8 mouse cellular contexts compared by ENCODE assay signal in the genomic region with DNA sequence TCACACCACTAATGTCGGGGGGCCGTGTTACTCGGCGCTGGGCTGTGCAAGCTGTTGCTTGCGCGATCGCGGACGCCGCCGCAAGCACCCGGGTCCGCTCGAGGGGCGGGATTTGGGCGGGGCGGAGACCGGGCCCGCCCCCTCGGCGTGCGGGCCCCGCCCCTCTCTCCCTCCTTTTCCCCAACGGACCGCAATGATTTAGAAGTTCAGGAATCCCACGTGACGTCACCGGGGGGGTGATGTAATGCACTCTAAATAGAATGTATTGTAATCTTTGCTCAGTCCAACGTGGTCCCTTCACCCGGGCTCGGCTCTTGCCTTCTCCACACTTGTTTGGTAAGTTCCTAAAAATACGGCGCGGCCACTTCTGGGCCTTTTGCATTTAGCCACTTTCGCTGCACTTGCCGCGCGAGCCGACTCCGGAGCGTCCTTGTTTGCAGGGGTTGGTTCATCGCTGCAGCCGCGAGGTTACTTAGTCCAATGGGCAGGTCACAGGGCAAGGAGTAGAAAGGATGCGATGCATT. TPM values are rescaled to one million over a fixed set of nuclear protein-coding genes. Genes with fewer than 3 reads are reported as not detected.
DNase-seq lines count a peak whose midpoint lies in the region; ATAC-seq and TF ChIP-seq lines count a peak whose summit lies in the region.

Gene Creb5, plus strand, starts transcription at position 233 of the 524 bp plus-strand sequence.

- H3K9me3 ChIP-seq in CH12.LX (replicated peaks; ENCODE audit: low read length), result no peaks in the 10 kb centered on the region
- no peaks in the 10 kb centered on the region for H3K9me3 ChIP-seq in lung, embryonic 14.5 days (ENCODE audit: low read depth, low read length)
- no peaks in the 10 kb centered on the region for H3K9me3 ChIP-seq in neural tube, embryonic 15.5 days (replicated peaks)

- no peak for TF ChIP-seq EP300 in CH12.LX (IDR thresholded peaks at IDR 0.05; ENCODE audit: low read length)

- peak; percentile 38 for DNase-seq in CH12.LX (ENCODE audit: extremely low read depth)
- peak; percentile 92 to 94 for DNase-seq in cerebellum, adult 18-20 months
- peak; percentile 92 for DNase-seq in forelimb bud, embryonic 11.5 days (ENCODE audit: low read depth, low spot score)
- peak; percentile 98 for DNase-seq in heart, postnatal 4 days
- DNase-seq in layer of hippocampus, adult 8-10 months (ENCODE audit: low spot score in 2 of 2), result peak; percentile 67 to 72
- DNase-seq in lung, embryonic 14.5 days, result peak; percentile 94
- DNase-seq in thymus, adult 2 months, result peak; percentile 43

- TF ChIP-seq RAD21 in CH12.LX (IDR thresholded peaks at IDR 0.05; ENCODE audit: low read depth, low read length), result no peak

- peak within 1 kb of the TSS; percentile 72 for H3K4me2 ChIP-seq in CH12.LX (ENCODE audit: insufficient read depth, low read depth, poor library complexity, severe bottlenecking)
- peak within 1 kb of the TSS; percentile 98 for H3K4me2 ChIP-seq in lung, embryonic 14.5 days
- H3K4me2 ChIP-seq in neural tube, embryonic 15.5 days, result peak within 1 kb of the TSS; percentile 95

- TF ChIP-seq CTCF in CH12.LX (conservative IDR thresholded peaks at IDR 0.05 in 1 of 2, IDR thresholded peaks at IDR 0.05 in 1 of 2; ENCODE audit: low read depth in 2 of 2, low read length in 2 of 2), result no peak
- TF ChIP-seq CTCF in lung, embryonic 14.5 days (IDR thresholded peaks at IDR 0.05; ENCODE audit: low read depth), result no peak
- no peak for TF ChIP-seq CTCF in thymus, adult 2 months (IDR thresholded peaks at IDR 0.05; ENCODE audit: borderline replicate concordance, control insufficient read depth, extremely low read depth, insufficient read depth, low read length, poor library complexity)

- dilution Hi-C loops in CH12.LX (cut with MboI; ENCODE audit: extremely low pct_ligation_motif_present, extremely low pct_unique_long_range_greater_than_20kb, low sequenced_read_pairs), result no loop called here

- no peak for TF ChIP-seq POLR2A in CH12.LX (IDR thresholded peaks at IDR 0.05; ENCODE audit: low read depth, low read length)
- no peak for TF ChIP-seq POLR2A in thymus, adult 2 months (IDR thresholded peaks at IDR 0.05; ENCODE audit: control insufficient read depth, extremely low read depth, insufficient read depth, low read length, poor library complexity)

- peak within 1 kb of the TSS; percentile 41 to 45 (median 42) for H3K4me3 ChIP-seq in CH12.LX (replicated peaks in 1 of 3; ENCODE audit: low read depth in 2 of 3, low read length in 2 of 3, poor library complexity in 1 of 3)
- peak within 1 kb of the TSS; percentile 54 for H3K4me3 ChIP-seq in lung, embryonic 14.5 days (ENCODE audit: low read depth, low read length)
- peak within 1 kb of the TSS; percentile 49 for H3K4me3 ChIP-seq in neural tube, embryonic 15.5 days (replicated peaks)
- H3K4me3 ChIP-seq in thymus, adult 2 months (ENCODE audit: control insufficient read depth, insufficient read depth, low read length), result peak within 1 kb of the TSS; percentile 10

- peaks cover 3 to 32% of the 10 kb centered on the region in 2 experiments; a peak in 3 of 4 replicates for H3K4me1 ChIP-seq in CH12.LX (ENCODE audit: control insufficient read depth in 1 of 2, insufficient read depth in 2 of 2)
- no peaks in the 10 kb centered on the region for H3K4me1 ChIP-seq in lung, embryonic 14.5 days (ENCODE audit: insufficient read depth)
- peaks cover 34% of the 10 kb centered on the region for H3K4me1 ChIP-seq in neural tube, embryonic 15.5 days
- H3K4me1 ChIP-seq in thymus, adult 2 months (replicated peaks; ENCODE audit: control insufficient read depth, insufficient read depth, low read length), result peaks cover 10% of the 10 kb centered on the region

- in situ Hi-C loops in CH12.LX (cut with MboI; ENCODE audit: low pct_ligation_motif_present, low pct_unique_long_range_greater_than_20kb, low sequenced_read_pairs), result loop anchor here (25.0 kb wide), 2 partner anchors 225 to 425 kb away; no protein-coding TSS in a partner anchor

- H3K27ac ChIP-seq in CH12.LX (ENCODE audit: insufficient read depth, low read depth), result no peak within 1 kb of the TSS
- H3K27ac ChIP-seq in lung, embryonic 14.5 days (ENCODE audit: low read depth), result 0 out of 2 replicates have a peak within 1 kb of the TSS, but pooled peaks have one; percentile 10
- H3K27ac ChIP-seq in neural tube, embryonic 15.5 days (replicated peaks), result no peak within 1 kb of the TSS; the same call in 1 of the 2 replicates
- no peak within 1 kb of the TSS for H3K27ac ChIP-seq in thymus, adult 2 months (ENCODE audit: control insufficient read depth, insufficient read depth, low read length)

- H3K27me3 ChIP-seq in CH12.LX (replicated peaks), result peaks cover 25% of the 10 kb centered on the region
- peaks cover 58% of the 10 kb centered on the region for H3K27me3 ChIP-seq in lung, embryonic 14.5 days (ENCODE audit: insufficient read depth, low read length)
- peaks cover 78% of the 10 kb centered on the region for H3K27me3 ChIP-seq in neural tube, embryonic 15.5 days (replicated peaks)
- H3K27me3 ChIP-seq in thymus, adult 2 months (ENCODE audit: control insufficient read depth, insufficient read depth, low read length), result peaks cover 26% of the 10 kb centered on the region

- H3K36me3 ChIP-seq in CH12.LX (replicated peaks in 1 of 2; ENCODE audit: control insufficient read depth in 1 of 2, insufficient read depth in 1 of 2, low read length in 1 of 2), result no peaks in the 10 kb centered on the region
- H3K36me3 ChIP-seq in lung, embryonic 14.5 days (ENCODE audit: insufficient read depth), result no peaks in the 10 kb centered on the region
- no peaks in the 10 kb centered on the region for H3K36me3 ChIP-seq in neural tube, embryonic 15.5 days
- no peaks in the 10 kb centered on the region for H3K36me3 ChIP-seq in thymus, adult 2 months (ENCODE audit: control insufficient read depth, insufficient read depth, low read length)

- ATAC-seq in lung, embryonic 14.5 days (ENCODE audit: insufficient read depth), result peak; percentile 82
- peak; percentile 82 for ATAC-seq in neural tube, embryonic 15.5 days (ENCODE audit: low FRiP score)

- no peaks in the 10 kb centered on the region for H3K79me2 ChIP-seq in CH12.LX (replicated peaks; ENCODE audit: control insufficient read depth, extremely low read depth, insufficient read depth, poor library complexity, severe bottlenecking)

- WGBS in lung, embryonic 14.5 days, result under 1% methylated on average over 45 of the region's 45 CpGs
- WGBS in neural tube, embryonic 15.5 days, result under 1% methylated on average over 45 of the region's 45 CpGs
- WGBS in thymus, adult 2 months, result under 1% methylated on average over 45 of the region's 45 CpGs

- no peak within 1 kb of the TSS for H3K9ac ChIP-seq in CH12.LX (ENCODE audit: insufficient read depth, low read depth)
- peak within 1 kb of the TSS; percentile 58 for H3K9ac ChIP-seq in lung, embryonic 14.5 days
- H3K9ac ChIP-seq in neural tube, embryonic 15.5 days (replicated peaks), result peak within 1 kb of the TSS; percentile 52

TF ChIP-seq in CH12.LX, 34 proteins besides CTCF, POLR2A, EP300 and RAD21:
- TF ChIP-seq MAX (IDR thresholded peaks at IDR 0.05; ENCODE audit: low read length), result no peak
- peak; percentile 55 for TF ChIP-seq JUN (IDR thresholded peaks at IDR 0.05; ENCODE audit: insufficient read depth, low read depth, low read length)
- no peak for TF ChIP-seq KAT2A (IDR thresholded peaks at IDR 0.05; ENCODE audit: insufficient replicate concordance, low read length)
- TF ChIP-seq MEF2A (IDR thresholded peaks at IDR 0.05; ENCODE audit: borderline replicate concordance, low read depth, low read length), result peak; percentile 92
- TF ChIP-seq ETS1 (conservative IDR thresholded peaks at IDR 0.05; ENCODE audit: low read depth, low read length), result peak; percentile 46; the same call in 1 of the 2 replicates
TF ChIP-seq in CH12.LX: peak in this region for 3.

RNA-seq across cellular contexts. Expression of gene Creb5, which starts in this region (rescaled TPM):
- total RNA-seq in CH12.LX (2012; rRNA removed), result 2.1 TPM in 2 replicates
- 0.36 and 0.68 TPM in 2 replicates for total RNA-seq in CH12.LX (2014; rRNA removed)
- polyA plus RNA-seq in CH12.LX (2012; ENCODE audit: insufficient read length, low read depth), result 0.71 and 0.86 TPM in 2 replicates
- 10 to 100 TPM; 49.5 to 51.6 TPM for total RNA-seq in heart, postnatal 4 days (2021)
- total RNA-seq in layer of hippocampus, adult 8-10 months (2022), result 1 to 10 TPM; 4.2 to 7.4 (median 5.0) TPM
- polyA plus RNA-seq in lung, embryonic 14.5 days (2014; fragmentation: Nextera tagmentation; extraction: Ambion mirVana), result 6.4 and 7.7 TPM in 2 replicates
- polyA plus RNA-seq in neural tube, embryonic 15.5 days (2015; fragmentation: Nextera tagmentation; extraction: Ambion mirVana), result 5.7 TPM in 2 replicates
- 0.87 and 0.96 TPM in 2 replicates for polyA plus RNA-seq in thymus, adult 2 months (2012; rRNA removed)

Comparison
In these comparisons a context has a peak if more than half of its experiments do, and no peak if none do; other contexts are left out.
1. RNA of gene Creb5 (total RNA-seq): 49.5 to 51.6 TPM in heart, postnatal 4 days; 4.2 to 7.4 TPM in layer of hippocampus, adult 8-10 months and 0.36 to 2.1 TPM in CH12.LX; every median in the first group is over 4 times any median in the second.
2. Peak in DNase-seq and H3K4me3 ChIP-seq in thymus, adult 2 months; RNA of the gene not detected or under 1 TPM.
3. DNase-seq: peak in every context shown above with its lines; median percentile 98 in heart, postnatal 4 days; 94 in lung, embryonic 14.5 days; 93 in cerebellum, adult 18-20 months; 92 in forelimb bud, embryonic 11.5 days; 70 in layer of hippocampus, adult 8-10 months; 43 in thymus, adult 2 months; 38 in CH12.LX.
4. Peak in every context shown above with its lines, with median percentiles within 50 percentile points of each other: H3K4me2 ChIP-seq and H3K4me3 ChIP-seq.